In genomic region chr5:134617071-134617470, GRCm38 (mm10) we compare ENCODE assay signal across 8 mouse cellular contexts. TPM values are rescaled to one million over a fixed set of nuclear protein-coding genes. Genes with fewer than 3 reads are reported as not detected.
DNase-seq lines count a peak whose midpoint lies in the region; ATAC-seq lines count a peak whose summit lies in the region.

No protein-coding gene starts in this region.

- peaks cover 4% of the 10 kb centered on the region; the same call in 1 of the 2 replicates for H3K4me1 ChIP-seq in forebrain, embryonic 13.5 days
- peaks cover 6% of the 10 kb centered on the region for H3K4me1 ChIP-seq in forebrain, embryonic 16.5 days (replicated peaks; ENCODE audit: control insufficient read depth, insufficient read depth, low read length)

- 0 out of 2 replicates have a peak, but pooled peaks have one; percentile 39 for ATAC-seq in forebrain, embryonic 13.5 days
- no peak for ATAC-seq in forebrain, embryonic 16.5 days
- ATAC-seq in granulocyte monocyte progenitor cell, adult 5-6 weeks (replicated peaks; ENCODE audit: poor library complexity, severe bottlenecking), result peak; percentile 40
- ATAC-seq in megakaryocyte, adult 5-6 weeks (ENCODE audit: poor library complexity, severe bottlenecking), result peak; percentile 65

- H3K9ac ChIP-seq in forebrain, embryonic 13.5 days, result no peak overlapping the region
- no peak overlapping the region for H3K9ac ChIP-seq in forebrain, embryonic 16.5 days (replicated peaks; ENCODE audit: low read depth, low read length)

- 66% methylated on average over 3 of the region's 3 CpGs for WGBS in forebrain, embryonic 13.5 days
- WGBS in forebrain, embryonic 16.5 days, result 55% methylated on average over 3 of the region's 3 CpGs

- peak; percentile 46 for DNase-seq in T-cell, adult 2 months (ENCODE audit: low spot score)
- peak; percentile 74 to 78 for DNase-seq in cerebellum, postnatal 10 days
- DNase-seq in layer of hippocampus, postnatal 14 days (ENCODE audit: low spot score in 2 of 2), result peak; percentile 60 to 63
- peak; percentile 57 to 74 for DNase-seq in spleen, postnatal 14 days (ENCODE audit: low spot score in 2 of 2)

- H3K36me3 ChIP-seq in forebrain, embryonic 13.5 days (ENCODE audit: poor library complexity, severe bottlenecking), result peaks cover 74% of the 10 kb centered on the region
- H3K36me3 ChIP-seq in forebrain, embryonic 16.5 days (ENCODE audit: control insufficient read depth, insufficient read depth), result peaks cover 42% of the 10 kb centered on the region

- no peaks in the 10 kb centered on the region for H3K9me3 ChIP-seq in forebrain, embryonic 13.5 days (replicated peaks)
- no peaks in the 10 kb centered on the region for H3K9me3 ChIP-seq in forebrain, embryonic 16.5 days (ENCODE audit: control insufficient read depth, low read length)

- H3K27ac ChIP-seq in forebrain, embryonic 13.5 days, result no peak overlapping the region
- H3K27ac ChIP-seq in forebrain, embryonic 16.5 days (ENCODE audit: low read length), result no peak overlapping the region

- H3K27me3 ChIP-seq in forebrain, embryonic 13.5 days, result no peaks in the 10 kb centered on the region
- no peaks in the 10 kb centered on the region for H3K27me3 ChIP-seq in forebrain, embryonic 16.5 days (replicated peaks; ENCODE audit: control insufficient read depth, insufficient read depth, low read length)

- no peak overlapping the region for H3K4me3 ChIP-seq in forebrain, embryonic 13.5 days
- no peak overlapping the region for H3K4me3 ChIP-seq in forebrain, embryonic 16.5 days (replicated peaks; ENCODE audit: low read length)

- H3K4me2 ChIP-seq in forebrain, embryonic 13.5 days, result no peak overlapping the region
- H3K4me2 ChIP-seq in forebrain, embryonic 16.5 days (ENCODE audit: low read length), result no peak overlapping the region

RNA-seq across cellular contexts. Expression of gene Lat2, which starts 2.2 kb away (rescaled TPM):
- 3.4 and 5.3 TPM in 2 replicates for polyA plus RNA-seq in forebrain, embryonic 13.5 days (2015; fragmentation: Nextera tagmentation; extraction: Ambion mirVana)
- polyA plus RNA-seq in forebrain, embryonic 16.5 days (2015; fragmentation: Nextera tagmentation; extraction: Ambion mirVana), result 3.0 and 5.3 TPM in 2 replicates
- 43.8 and 50.9 TPM in 2 replicates for total RNA-seq in granulocyte monocyte progenitor cell, adult 5-6 weeks (2014; fragmentation: Nextera tagmentation)
- total RNA-seq in granulocyte monocyte progenitor cell, adult 5-6 weeks (2017), result 34.0 TPM in 2 replicates
- 1 to 10 TPM; 1.4 to 2.8 TPM for total RNA-seq in layer of hippocampus, postnatal 14 days (2021)
- 87.7 and 91.1 TPM in 2 replicates for total RNA-seq in megakaryocyte, adult 5-6 weeks (2015)
- 109 and 115 TPM in 2 replicates for total RNA-seq in megakaryocyte, adult 5-6 weeks (2017)

RNA-seq across cellular contexts. Expression of gene Eif4h, which starts 22.2 kb away (rescaled TPM):
- 402 and 441 TPM in 2 replicates for polyA plus RNA-seq in forebrain, embryonic 13.5 days (2015; fragmentation: Nextera tagmentation; extraction: Ambion mirVana)
- polyA plus RNA-seq in forebrain, embryonic 16.5 days (2015; fragmentation: Nextera tagmentation; extraction: Ambion mirVana), result 405 and 411 TPM in 2 replicates
- total RNA-seq in granulocyte monocyte progenitor cell, adult 5-6 weeks (2014; fragmentation: Nextera tagmentation), result 226 and 246 TPM in 2 replicates
- total RNA-seq in granulocyte monocyte progenitor cell, adult 5-6 weeks (2017), result 252 and 300 TPM in 2 replicates
- total RNA-seq in layer of hippocampus, postnatal 14 days (2021), result 100 to 1,000 TPM; 286 to 291 TPM
- 160 and 176 TPM in 2 replicates for total RNA-seq in megakaryocyte, adult 5-6 weeks (2015)
- 191 and 197 TPM in 2 replicates for total RNA-seq in megakaryocyte, adult 5-6 weeks (2017)

RNA-seq across cellular contexts. Expression of gene Rfc2, which starts 35.9 kb away (rescaled TPM):
- polyA plus RNA-seq in forebrain, embryonic 13.5 days (2015; fragmentation: Nextera tagmentation; extraction: Ambion mirVana), result 285 and 304 TPM in 2 replicates
- 212 and 215 TPM in 2 replicates for polyA plus RNA-seq in forebrain, embryonic 16.5 days (2015; fragmentation: Nextera tagmentation; extraction: Ambion mirVana)
- total RNA-seq in granulocyte monocyte progenitor cell, adult 5-6 weeks (2014; fragmentation: Nextera tagmentation), result 284 and 297 TPM in 2 replicates
- 146 and 201 TPM in 2 replicates for total RNA-seq in granulocyte monocyte progenitor cell, adult 5-6 weeks (2017)
- 10 to 100 TPM; 54.9 to 57.7 TPM for total RNA-seq in layer of hippocampus, postnatal 14 days (2021)
- total RNA-seq in megakaryocyte, adult 5-6 weeks (2015), result 161 and 172 TPM in 2 replicates
- 110 and 115 TPM in 2 replicates for total RNA-seq in megakaryocyte, adult 5-6 weeks (2017)

RNA-seq across cellular contexts. Expression of gene Syna, which starts 57.1 kb away (rescaled TPM):
- polyA plus RNA-seq in forebrain, embryonic 13.5 days (2015; fragmentation: Nextera tagmentation; extraction: Ambion mirVana), result 0.31 and 0.52 TPM in 2 replicates
- 0.41 and 0.86 TPM in 2 replicates for polyA plus RNA-seq in forebrain, embryonic 16.5 days (2015; fragmentation: Nextera tagmentation; extraction: Ambion mirVana)
- total RNA-seq in granulocyte monocyte progenitor cell, adult 5-6 weeks (2014; fragmentation: Nextera tagmentation), result not detected in 2 replicates
- not detected in 2 replicates for total RNA-seq in granulocyte monocyte progenitor cell, adult 5-6 weeks (2017)
- total RNA-seq in layer of hippocampus, postnatal 14 days (2021), result 1 to 10 TPM; 6.3 to 7.2 TPM
- not detected in 2 replicates for total RNA-seq in megakaryocyte, adult 5-6 weeks (2015)
- not detected in 2 replicates for total RNA-seq in megakaryocyte, adult 5-6 weeks (2017)

Comparison
In these comparisons a context has a peak if more than half of its experiments do, and no peak if none do; other contexts are left out.
1. RNA of gene Lat2, which starts 2.2 kb away (total RNA-seq): 87.7 to 115 TPM in megakaryocyte, adult 5-6 weeks and 34.0 to 50.9 TPM in granulocyte monocyte progenitor cell, adult 5-6 weeks; 1.4 to 2.8 TPM in layer of hippocampus, postnatal 14 days; every median in the first group is over 4 times any median in the second.
2. Peak in every context shown above with its lines, with median percentiles within 50 percentile points of each other: DNase-seq.